Mouse (Mus musculus): ENCODE data around the gene Ganc. TPM values are rescaled to one million over a fixed set of nuclear protein-coding genes. Genes with fewer than 3 reads are reported as not detected.

Ganc gene
- polyA plus RNA-seq, 1 experiment from 2014 or later = 12.9 TPM

Other genes with a start within 250 kb of the Ganc start
- gene Ehd4, start 249.3 kb upstream of the Ganc start, polyA plus RNA-seq (2015; fragmentation: Nextera tagmentation; extraction: Ambion mirVana) = 50.4 and 54.0 TPM in 2 replicates
- 0.05 TPM in 1 of 2 replicates, not detected in the other for gene Pla2g4e, start 158.6 kb upstream of the Ganc start, polyA plus RNA-seq (2015; fragmentation: Nextera tagmentation; extraction: Ambion mirVana)
- gene Pla2g4d, start 114.7 kb upstream of the Ganc start, polyA plus RNA-seq (2015; fragmentation: Nextera tagmentation; extraction: Ambion mirVana) = 0.04 and 0.14 TPM in 2 replicates
- gene Pla2g4f, start 89.7 kb upstream of the Ganc start, polyA plus RNA-seq (2015; fragmentation: Nextera tagmentation; extraction: Ambion mirVana) = 0.07 TPM in 1 of 2 replicates, not detected in the other
- gene Vps39, start 50.8 kb upstream of the Ganc start, polyA plus RNA-seq (2015; fragmentation: Nextera tagmentation; extraction: Ambion mirVana) = 22.7 and 26.1 TPM in 2 replicates
- 6.4 and 9.6 TPM in 2 replicates for gene Tmem87a, start 217 bp downstream of the Ganc start, polyA plus RNA-seq (2015; fragmentation: Nextera tagmentation; extraction: Ambion mirVana)
- 1.4 and 1.8 TPM in 2 replicates for gene Capn3, start 52.1 kb downstream of the Ganc start, polyA plus RNA-seq (2015; fragmentation: Nextera tagmentation; extraction: Ambion mirVana)
- 45.5 and 50.7 TPM in 2 replicates for gene Zfp106, start 159.9 kb downstream of the Ganc start, polyA plus RNA-seq (2015; fragmentation: Nextera tagmentation; extraction: Ambion mirVana)
- 55.2 and 57.4 TPM in 2 replicates for gene Snap23, start 163.8 kb downstream of the Ganc start, polyA plus RNA-seq (2015; fragmentation: Nextera tagmentation; extraction: Ambion mirVana)
- gene Haus2, start 205.5 kb downstream of the Ganc start, polyA plus RNA-seq (2015; fragmentation: Nextera tagmentation; extraction: Ambion mirVana) = 21.1 and 25.1 TPM in 2 replicates
- gene Lrrc57, start 205.6 kb downstream of the Ganc start, polyA plus RNA-seq (2015; fragmentation: Nextera tagmentation; extraction: Ambion mirVana) = 23.1 and 24.8 TPM in 2 replicates
- gene Stard9, start 225.2 kb downstream of the Ganc start, polyA plus RNA-seq (2015; fragmentation: Nextera tagmentation; extraction: Ambion mirVana) = 4.5 and 5.0 TPM in 2 replicates